Mouse (Mus musculus) telencephalon, adult 2 months (tissue): ENCODE results near the gene 1700113H08Rik.

ENCODE experiments used
- DNase-seq: peaks from one replicate; pipeline ENCODE4 v3.0.0-alpha.2; 2011; ENCODE audit warnings: low read depth, low spot score

The 1700113H08Rik gene

GRCm38 (mm10) chr10:87057500-87058250 lies at the start of gene 1700113H08Rik:
1700113H08Rik (plus strand) TSS chr10:87058045.
- no peak for DNase-seq

- DNase-seq = no peak
Observed at GRCm38 (mm10) chr10:87008215-87008499, 49.7 kb upstream of the 1700113H08Rik start.

GRCm38 (mm10) chr10:87012087-87012486 lies 45.8 kb upstream of the 1700113H08Rik start:
- DNase-seq = no peak

GRCm38 (mm10) chr10:87014391-87014965 lies 43.4 kb upstream of the 1700113H08Rik start:
- no peak for DNase-seq

GRCm38 (mm10) chr10:87015403-87015802 lies 42.4 kb upstream of the 1700113H08Rik start:
- no peak for DNase-seq

GRCm38 (mm10) chr10:87016151-87016692 lies 41.6 kb upstream of the 1700113H08Rik start:
- no peak for DNase-seq

GRCm38 (mm10) chr10:87018876-87019275 lies 39.0 kb upstream of the 1700113H08Rik start:
- no peak for DNase-seq

- DNase-seq = peak; percentile 43
Observed at GRCm38 (mm10) chr10:87020711-87021110, 37.1 kb upstream of the 1700113H08Rik start.

GRCm38 (mm10) chr10:87024884-87025283 lies 33.0 kb upstream of the 1700113H08Rik start:
- peak; percentile 71 for DNase-seq

- DNase-seq = no peak
Observed at GRCm38 (mm10) chr10:87032768-87033167, 25.1 kb upstream of the 1700113H08Rik start.

GRCm38 (mm10) chr10:87035866-87036265 lies 22.0 kb upstream of the 1700113H08Rik start:
- DNase-seq = no peak

GRCm38 (mm10) chr10:87036271-87036703 lies 21.6 kb upstream of the 1700113H08Rik start:
- no peak for DNase-seq

GRCm38 (mm10) chr10:87037062-87037461 lies 20.8 kb upstream of the 1700113H08Rik start:
- no peak for DNase-seq

GRCm38 (mm10) chr10:87039340-87039739 lies 18.5 kb upstream of the 1700113H08Rik start:
- DNase-seq = no peak

GRCm38 (mm10) chr10:87039800-87040199 lies 18.0 kb upstream of the 1700113H08Rik start:
- no peak for DNase-seq

- no peak for DNase-seq
Observed at GRCm38 (mm10) chr10:87041265-87041664, 16.6 kb upstream of the 1700113H08Rik start.

- no peak for DNase-seq
Observed at GRCm38 (mm10) chr10:87045273-87045672, 12.6 kb upstream of the 1700113H08Rik start.

- no peak for DNase-seq
Observed at GRCm38 (mm10) chr10:87046469-87046868, 11.4 kb upstream of the 1700113H08Rik start.

GRCm38 (mm10) chr10:87046931-87047468 lies 10.8 kb upstream of the 1700113H08Rik start:
- no peak for DNase-seq

- no peak for DNase-seq
Observed at GRCm38 (mm10) chr10:87049179-87049578, 8.7 kb upstream of the 1700113H08Rik start.

GRCm38 (mm10) chr10:87051714-87052113 lies 6.1 kb upstream of the 1700113H08Rik start:
- DNase-seq = no peak

GRCm38 (mm10) chr10:87058251-87058925 lies 543 bp downstream of the 1700113H08Rik start:
- DNase-seq = peak; percentile 42
